In the genomic region with DNA sequence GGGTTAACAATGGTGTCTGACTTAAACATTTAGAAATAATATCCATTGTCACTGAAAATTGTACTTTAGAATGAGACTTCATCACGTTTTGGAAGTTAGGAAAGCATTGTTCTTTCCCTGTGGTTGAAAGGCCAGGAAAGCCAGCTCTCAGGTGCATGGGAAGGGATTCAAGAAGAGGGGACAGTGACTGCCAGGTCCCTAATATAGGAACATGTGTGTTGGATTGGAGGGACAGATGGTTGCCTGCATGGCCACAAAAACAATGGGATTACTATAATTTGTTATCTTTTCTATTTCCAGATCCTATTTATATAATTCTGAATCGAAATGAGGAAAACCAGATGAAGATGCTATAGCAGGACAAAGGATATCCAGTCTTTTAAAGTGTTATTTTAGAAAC, we compare ENCODE assay signal across 19 mouse cellular contexts.
"Had no signal": no experiment of that assay in that cellular context is flagged by ENCODE, and none has a peak within 500 bp of the region (broad histone marks: within the 10 kb centered on the region; RNA-seq: fewer than 3 reads in every experiment).

No protein-coding gene starts in this region.

- H3K36me3 ChIP-seq: kidney, embryonic 15.5 days; limb, embryonic 15.5 days; liver, embryonic 12.5 days; lung, embryonic 15.5 days; midbrain, embryonic 15.5 days; neural tube, embryonic 12.5 days; stomach, embryonic 15.5 days had no signal

- H3K4me2 ChIP-seq: kidney, embryonic 15.5 days; limb, embryonic 15.5 days; liver, embryonic 12.5 days; lung, embryonic 15.5 days; midbrain, embryonic 11.5 days; midbrain, embryonic 15.5 days; neural tube, embryonic 12.5 days; stomach, embryonic 15.5 days had no signal

- H3K27ac ChIP-seq: kidney, embryonic 15.5 days; limb, embryonic 15.5 days; liver, embryonic 12.5 days; lung, embryonic 15.5 days; macrophage; midbrain, embryonic 15.5 days; neural tube, embryonic 12.5 days; stomach, embryonic 15.5 days had no signal

- ATAC-seq: liver, embryonic 12.5 days; midbrain, embryonic 15.5 days had no signal

- DNase-seq: kidney, postnatal 14 days; layer of hippocampus, adult 9-11 months; layer of hippocampus, postnatal 36 days; lung, postnatal 14 days; retina, postnatal 1 day; right cerebral cortex, postnatal 4 days; spleen, adult 18-20 months; thymus, adult 2 months; thymus, postnatal 25 days had no signal

- H3K9ac ChIP-seq: kidney, embryonic 15.5 days; limb, embryonic 15.5 days; liver, embryonic 12.5 days; lung, embryonic 15.5 days; midbrain, embryonic 15.5 days; neural tube, embryonic 12.5 days; stomach, embryonic 15.5 days had no signal

- H3K4me1 ChIP-seq: kidney, embryonic 15.5 days; limb, embryonic 15.5 days; liver, embryonic 12.5 days; lung, embryonic 15.5 days; megakaryocyte, embryonic 14.5 days; midbrain, embryonic 15.5 days; neural tube, embryonic 12.5 days; stomach, embryonic 15.5 days had no signal

- H3K27me3 ChIP-seq: kidney, embryonic 15.5 days; limb, embryonic 15.5 days; liver, embryonic 12.5 days; lung, embryonic 15.5 days; megakaryocyte, embryonic 14.5 days; midbrain, embryonic 15.5 days; neural tube, embryonic 12.5 days; stomach, embryonic 15.5 days had no signal

- H3K9me3 ChIP-seq: kidney, embryonic 15.5 days; limb, embryonic 15.5 days; liver, embryonic 12.5 days; lung, embryonic 15.5 days; midbrain, embryonic 15.5 days; neural tube, embryonic 12.5 days; stomach, embryonic 15.5 days had no signal

- H3K4me3 ChIP-seq: kidney, embryonic 15.5 days; limb, embryonic 15.5 days; liver, embryonic 12.5 days; lung, embryonic 15.5 days; megakaryocyte, embryonic 14.5 days; midbrain, embryonic 15.5 days; neural tube, embryonic 12.5 days; stomach, embryonic 15.5 days had no signal
